Mouse (Mus musculus) lung, postnatal 0 days (tissue): ENCODE data around the gene Tbx19. TPM values are rescaled to one million over a fixed set of nuclear protein-coding genes. Genes with fewer than 3 reads are reported as not detected.

ENCODE experiments used
- ATAC-seq: fragments of 200-750 bp; cut with Nextera tagmentation; 2 replicates; pipeline ENCODE4 v1.8.0; 2017; ENCODE audit warnings: moderate library complexity
- DNase-seq: peaks from one replicate; pipeline ENCODE4 v3.0.0-alpha.2; 2016; ENCODE audit warnings: low spot score
- H3K27ac ChIP-seq: fragments of 300-500 bp; sonication (generic); 2 replicates; pipeline ENCODE4 v1.5.1; 2014; ENCODE audit warnings: antibody characterized with exemption, mild to moderate bottlenecking, low read length, mixed read lengths
- H3K27me3 ChIP-seq: fragments of 300-500 bp; sonication (generic); replicated peaks from 2 replicates; pipeline ENCODE4 v1.6.1; 2014; ENCODE audit warnings: low read length, mixed read lengths; ENCODE audit not compliant: insufficient read depth
- H3K36me3 ChIP-seq: fragments of 300-500 bp; sonication (generic); 2 replicates; pipeline ENCODE4 v1.6.1; 2014; ENCODE audit warnings: low read length, mixed read lengths; ENCODE audit not compliant: insufficient read depth
- H3K4me1 ChIP-seq: fragments of 300-500 bp; sonication (generic); 2 replicates; pipeline ENCODE4 v1.6.1; 2014; ENCODE audit warnings: antibody characterized with exemption, low read depth, low read length, mixed read lengths; ENCODE audit not compliant: insufficient read depth
- H3K4me2 ChIP-seq: fragments of 300-500 bp; sonication (generic); replicated peaks from 2 replicates; pipeline ENCODE4 v1.6.1; 2014; ENCODE audit warnings: low read depth, mild to moderate bottlenecking, low read length, moderate library complexity, mixed read lengths
- H3K4me3 ChIP-seq: fragments of 300-500 bp; sonication (generic); 2 replicates; pipeline ENCODE4 v1.5.1; 2014; ENCODE audit warnings: low read depth, low read length
- H3K9ac ChIP-seq: fragments of 300-500 bp; sonication (generic); replicated peaks from 2 replicates; pipeline ENCODE4 v1.6.1; 2014; ENCODE audit warnings: low read depth, mild to moderate bottlenecking
- H3K9me3 ChIP-seq: fragments of 300-500 bp; sonication (generic); 2 replicates; pipeline ENCODE4 v1.6.1; 2016; ENCODE audit warnings: low read length, mixed read lengths
- CTCF ChIP-seq: IDR thresholded peaks from 2 replicates; pipeline ENCODE4 v1.5.1; 2016; ENCODE audit warnings: antibody characterized with exemption, mild to moderate bottlenecking
- EP300 ChIP-seq: IDR thresholded peaks from 2 replicates; pipeline ENCODE4 v1.6.1; 2016; ENCODE audit warnings: antibody characterized with exemption, mild to moderate bottlenecking, control low read depth
- WGBS: fragments of 180-500 bp; shearing (Covaris S2); extraction: QIAGEN DNeasy Blood & Tissue Kit; methylation state at CpG from one replicate; pipeline ENCODE4 v1.1.7; 2014; 5-methylcytosine and 5-hydroxymethylcytosine counted together
- polyA plus RNA-seq: library from polyadenylated mRNA; unstranded; fragments of >200 nt; fragmentation: Nextera tagmentation; extraction: Ambion mirVana; gene quantifications from 2 replicates; pipeline ENCODE4 v1.2.1, GENCODE M21; 2015

Gene Tbx19
- polyA plus RNA-seq, 1 experiment from 2014 or later: not detected

DNA sequence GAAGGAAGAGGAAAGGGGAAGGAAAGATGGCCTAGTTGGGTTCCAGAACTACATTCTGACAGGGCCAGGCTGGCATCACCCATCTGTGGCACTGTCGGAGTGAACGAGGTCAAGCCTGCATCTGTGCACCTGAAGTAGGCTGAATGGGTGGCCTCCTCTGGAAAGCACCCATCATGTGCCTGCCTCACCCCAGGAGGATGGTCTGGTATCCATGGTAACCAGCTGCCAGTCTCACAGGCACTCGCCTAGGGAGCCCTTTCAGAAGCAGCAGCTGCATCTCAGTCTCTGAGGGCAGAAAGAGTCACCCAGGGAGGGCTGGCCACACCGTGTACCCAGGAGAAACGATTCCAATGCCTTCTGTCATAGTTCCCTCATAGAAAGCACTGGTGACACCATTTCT is 26.8 kb upstream of the Tbx19 start:
- Histone ChIP-seq H3K27me3 (no peaks in the 10 kb centered on the region), H3K4me3 (no peak overlapping the region), H3K9ac (no peak overlapping the region), H3K27ac (no peak overlapping the region), H3K4me2 (no peak overlapping the region), H3K9me3 (no peaks in the 10 kb centered on the region), H3K36me3 (peaks cover 9% of the 10 kb centered on the region; the same call in 1 of the 2 replicates), H3K4me1 (peaks cover 3% of the 10 kb centered on the region; the same call in 1 of the 2 replicates)
- TF ChIP-seq EP300: no peak
- TF ChIP-seq CTCF: no peak
- 64% methylated on average over 5 of the region's 5 CpGs for WGBS
- ATAC-seq (no peak), DNase-seq (no peak)

DNA sequence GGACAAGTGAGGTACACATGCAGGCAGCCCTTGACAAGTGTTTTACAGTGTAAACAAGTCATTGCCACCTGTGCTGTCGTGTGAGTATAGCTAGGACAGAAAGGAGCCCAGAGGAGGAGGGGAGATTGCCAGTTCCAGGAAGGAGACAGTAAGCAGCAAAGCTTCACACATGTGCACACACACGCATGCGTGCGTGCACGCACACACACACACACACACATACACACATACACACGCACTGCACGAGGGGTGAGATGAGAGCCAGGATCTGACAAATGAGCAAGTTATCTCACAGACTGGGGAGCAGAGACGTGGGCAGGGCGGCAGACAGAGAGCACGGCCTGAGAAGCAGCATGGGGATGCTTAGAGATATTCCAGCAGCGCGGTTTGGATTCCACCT is 25.9 kb upstream of the Tbx19 start:
- Histone ChIP-seq H3K9me3 (no peaks in the 10 kb centered on the region), H3K27me3 (no peaks in the 10 kb centered on the region), H3K4me1 (peaks cover 3% of the 10 kb centered on the region; the same call in 1 of the 2 replicates), H3K4me2 (no peak overlapping the region), H3K36me3 (peaks cover 12% of the 10 kb centered on the region; the same call in 1 of the 2 replicates), H3K9ac (no peak overlapping the region), H3K4me3 (no peak overlapping the region), H3K27ac (no peak overlapping the region)
- TF ChIP-seq CTCF (no peak), EP300 (no peak)
- WGBS: 83% methylated on average over 12 of the region's 12 CpGs
- ATAC-seq: no peak
- DNase-seq: no peak

DNA sequence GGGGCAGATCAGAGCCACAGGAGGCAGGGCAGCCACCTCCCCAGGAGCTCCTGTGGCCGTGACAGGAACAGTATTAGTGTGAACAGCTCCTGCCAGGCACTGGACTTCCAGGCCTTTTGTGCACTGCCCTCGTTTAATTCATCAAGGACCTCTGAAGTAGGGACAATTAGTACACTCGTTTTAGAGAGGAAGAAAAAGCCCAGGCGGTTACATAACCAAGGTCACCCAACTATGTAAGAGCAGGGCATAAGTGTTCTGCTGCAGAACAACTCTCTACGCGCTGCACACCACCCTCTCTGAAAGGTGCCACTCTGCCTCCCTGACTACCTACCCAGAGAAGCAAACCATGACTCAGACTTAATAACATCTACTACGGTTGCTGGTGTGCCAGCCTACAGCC is 24.5 kb upstream of the Tbx19 start:
- 47% methylated on average over 7 of the region's 7 CpGs for WGBS
- no peak overlapping the region for H3K4me3 ChIP-seq
- DNase-seq (peak; percentile 94), ATAC-seq (peak; percentile 96)
- no peak overlapping the region for H3K9ac ChIP-seq
- TF ChIP-seq CTCF: no peak
- TF ChIP-seq EP300: peak; percentile 95
- H3K9me3 ChIP-seq: no peaks in the 10 kb centered on the region
- H3K27ac ChIP-seq: peak overlapping the region; percentile 69
- H3K4me1 ChIP-seq: peaks cover 3% of the 10 kb centered on the region; the same call in 1 of the 2 replicates
- H3K4me2 ChIP-seq: 0 out of 2 replicates have a peak overlapping the region, but pooled peaks have one; percentile 14
- no peaks in the 10 kb centered on the region for H3K27me3 ChIP-seq
- H3K36me3 ChIP-seq: 0 out of 2 replicates have a peak, but pooled peaks cover 9% of the 10 kb centered on the region

DNA sequence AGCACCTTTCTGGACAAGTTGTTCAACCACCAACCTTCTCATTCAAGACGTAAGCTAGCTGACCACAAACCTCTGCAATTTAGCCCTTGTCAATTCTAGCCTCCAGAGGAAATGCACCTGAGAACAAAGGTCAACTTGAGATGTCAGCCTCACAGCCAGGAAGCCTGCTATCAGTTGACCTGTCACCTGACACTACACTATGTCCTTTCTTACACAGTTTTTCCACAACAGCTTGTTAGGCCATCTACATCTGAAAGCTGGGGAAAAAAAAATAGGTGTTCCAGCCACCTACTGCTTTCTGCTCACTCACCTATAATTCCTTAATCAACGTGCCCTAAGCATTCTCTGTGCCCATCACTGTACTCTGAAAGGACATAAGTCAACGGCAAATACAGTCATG is 23.6 kb upstream of the Tbx19 start:
- H3K36me3 ChIP-seq: 0 out of 2 replicates have a peak, but pooled peaks cover 9% of the 10 kb centered on the region
- no peak for ATAC-seq

DNA sequence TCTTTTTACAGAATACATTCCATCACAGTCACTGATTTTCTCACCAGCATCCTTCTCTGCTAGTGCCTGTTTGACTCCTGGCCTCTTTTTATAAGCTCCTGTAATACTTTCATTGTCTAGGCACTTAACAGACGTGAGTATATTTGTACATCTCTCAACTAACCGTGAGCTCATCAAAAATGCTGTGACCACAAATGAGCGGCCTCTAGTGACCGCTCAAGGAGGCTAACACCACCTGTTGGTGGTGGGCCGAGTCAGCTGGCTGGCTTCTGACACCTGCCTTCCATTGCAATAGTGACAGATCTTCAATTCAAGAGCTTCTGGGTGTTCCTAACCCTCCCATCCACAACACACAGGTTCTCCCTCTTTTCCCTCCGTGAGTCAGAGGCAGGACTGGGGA is 22.8 kb upstream of the Tbx19 start:
- Histone ChIP-seq H3K27me3 (no peaks in the 10 kb centered on the region), H3K36me3 (0 out of 2 replicates have a peak, but pooled peaks cover 9% of the 10 kb centered on the region), H3K9ac (no peak overlapping the region), H3K4me2 (no peak overlapping the region), H3K4me3 (no peak overlapping the region), H3K9me3 (no peaks in the 10 kb centered on the region), H3K4me1 (no peaks in the 10 kb centered on the region), H3K27ac (no peak overlapping the region)
- ATAC-seq (peak; percentile 47), DNase-seq (peak; percentile 79)
- WGBS: 44% methylated on average over 6 of the region's 6 CpGs
- TF ChIP-seq EP300 (peak; percentile 24; the same call in 1 of the 2 replicates), CTCF (peak; percentile 54)

More for the DNA sequence above, 23.6 kb upstream of the Tbx19 start:
- TF ChIP-seq CTCF (no peak), EP300 (no peak)
- no peak overlapping the region for H3K4me3 ChIP-seq
- H3K4me2 ChIP-seq: no peak overlapping the region
- no peaks in the 10 kb centered on the region for H3K27me3 ChIP-seq
- no peaks in the 10 kb centered on the region for H3K9me3 ChIP-seq
- no peak for DNase-seq
- 74% methylated on average over 3 of the region's 3 CpGs for WGBS
- H3K9ac ChIP-seq: no peak overlapping the region
- no peak overlapping the region for H3K27ac ChIP-seq
- no peaks in the 10 kb centered on the region for H3K4me1 ChIP-seq

DNA sequence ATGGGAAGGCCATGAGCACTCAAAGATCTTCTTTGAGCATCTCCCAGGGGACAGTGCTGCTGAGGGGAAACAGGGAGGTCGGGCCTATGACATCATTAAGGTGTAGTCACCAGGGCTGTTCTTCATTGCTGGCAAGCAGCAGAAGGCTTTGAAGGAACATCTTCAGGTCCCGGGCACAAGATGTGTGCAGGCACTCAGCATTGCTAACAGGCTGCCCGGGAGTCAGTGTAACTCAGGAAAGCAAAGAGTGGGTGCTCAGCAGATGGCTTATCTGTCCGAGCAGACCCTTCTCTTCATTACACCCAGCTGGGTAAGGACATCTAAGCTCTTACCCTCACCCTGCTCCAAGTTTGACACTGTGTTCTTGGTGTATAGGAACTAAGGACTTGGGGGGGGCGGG is 18.7 kb upstream of the Tbx19 start:
- Histone ChIP-seq H3K9me3 (no peaks in the 10 kb centered on the region), H3K27me3 (no peaks in the 10 kb centered on the region), H3K4me1 (no peaks in the 10 kb centered on the region), H3K9ac (no peak overlapping the region), H3K27ac (no peak overlapping the region), H3K4me3 (no peak overlapping the region), H3K36me3 (peaks cover 3% of the 10 kb centered on the region; the same call in 1 of the 2 replicates), H3K4me2 (no peak overlapping the region)
- ATAC-seq: no peak
- WGBS: 84% methylated on average over 5 of the region's 5 CpGs
- TF ChIP-seq EP300: no peak
- TF ChIP-seq CTCF: no peak
- DNase-seq: no peak
